Mouse (Mus musculus): ENCODE data around the gene Diras2.

The Diras2 gene

DNA sequence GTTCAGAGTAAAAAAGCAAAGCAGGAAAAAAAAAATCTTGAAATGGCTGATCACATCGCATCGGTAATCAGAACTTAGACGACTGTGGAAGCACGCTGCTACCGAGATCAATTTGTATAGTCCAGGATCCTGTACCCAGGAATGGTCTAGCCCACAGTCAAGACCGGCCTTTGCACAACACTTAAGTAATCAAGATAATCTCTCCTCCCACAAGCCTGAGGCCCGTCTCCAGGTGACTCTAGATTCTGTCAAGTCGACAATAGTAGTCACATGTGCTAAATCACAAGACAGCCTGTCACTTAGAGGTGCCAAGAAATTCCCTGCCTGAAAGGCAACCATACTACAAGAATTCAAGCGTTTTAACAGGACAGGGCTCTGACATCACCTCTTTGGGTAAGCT is at the start of gene Diras2:
Gene Diras2, minus strand, starts transcription at position 159 of the 400 bp plus-strand sequence.
- DNase-seq (ENCODE audit: extremely low spot score), result no peak

DNA sequence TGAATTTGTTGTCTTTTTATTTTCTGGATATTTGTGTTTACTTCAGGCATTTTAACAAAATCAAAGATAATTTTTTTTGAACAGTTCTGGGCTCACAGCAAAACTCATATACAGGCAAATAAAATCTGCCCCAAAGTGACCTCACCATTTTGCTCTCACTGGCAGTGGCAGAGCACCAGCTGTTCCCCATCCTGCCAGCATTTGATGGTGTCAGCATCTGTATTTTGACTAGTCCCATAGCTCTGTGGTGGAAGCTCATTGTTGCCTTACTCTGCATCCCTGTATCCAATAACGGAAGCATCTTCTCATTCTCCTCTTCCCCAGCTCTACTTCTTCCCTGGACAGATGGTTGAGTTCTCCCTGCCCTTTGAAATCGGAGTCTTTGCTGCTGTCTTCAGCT is 47.7 kb upstream of the Diras2 start:
- no peak for DNase-seq (ENCODE audit: extremely low spot score)

DNA sequence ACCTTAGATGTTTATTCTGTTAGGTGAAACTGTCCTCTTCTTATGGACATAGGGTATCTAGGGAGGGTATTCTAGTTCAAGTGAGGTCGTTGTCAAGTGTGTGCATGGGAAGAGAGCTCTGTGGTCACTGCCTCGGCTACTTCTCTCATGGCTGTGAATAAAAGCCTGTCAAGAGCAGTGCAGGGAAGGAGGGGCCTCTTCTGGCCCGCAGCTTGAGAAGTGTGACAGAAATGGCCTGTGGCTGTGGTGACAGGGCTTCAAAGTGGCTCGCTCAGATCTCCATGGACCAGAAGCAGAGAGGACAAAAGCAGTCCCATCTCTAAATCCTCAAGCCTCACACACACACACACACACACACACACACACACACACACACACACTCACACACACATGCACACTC is 46.9 kb upstream of the Diras2 start:
- no peak for DNase-seq (ENCODE audit: extremely low spot score)

DNA sequence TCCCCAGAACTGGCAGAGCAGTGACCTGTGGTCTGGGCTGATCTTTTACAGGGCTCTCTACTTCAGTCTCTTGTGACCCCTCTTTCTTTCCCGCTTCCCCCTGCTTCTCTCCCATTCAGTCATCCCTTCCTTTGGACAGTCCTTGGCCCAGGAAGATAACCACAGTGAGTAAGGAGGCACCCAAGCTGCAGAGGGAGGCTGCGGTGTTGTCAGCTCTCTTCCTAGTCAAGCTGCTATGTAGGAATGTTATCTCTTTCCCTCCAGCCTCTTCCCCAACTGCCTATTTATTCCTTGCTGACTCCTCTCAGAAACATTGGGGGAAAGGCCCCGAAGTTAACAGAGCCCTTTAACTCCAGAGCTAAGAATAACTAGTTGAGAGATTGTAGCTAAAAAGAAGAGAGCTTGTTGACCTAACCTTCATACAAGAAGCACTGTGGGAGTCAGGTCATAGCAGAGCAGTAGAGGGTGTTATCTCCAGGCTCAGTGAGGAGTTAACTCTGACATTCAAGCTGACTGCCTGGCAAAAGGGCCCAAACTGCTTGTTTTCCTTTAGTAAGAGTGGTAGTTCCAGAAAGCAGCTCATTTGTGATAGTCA is 46.3 kb upstream of the Diras2 start:
- DNase-seq (ENCODE audit: extremely low spot score), result no peak

DNA sequence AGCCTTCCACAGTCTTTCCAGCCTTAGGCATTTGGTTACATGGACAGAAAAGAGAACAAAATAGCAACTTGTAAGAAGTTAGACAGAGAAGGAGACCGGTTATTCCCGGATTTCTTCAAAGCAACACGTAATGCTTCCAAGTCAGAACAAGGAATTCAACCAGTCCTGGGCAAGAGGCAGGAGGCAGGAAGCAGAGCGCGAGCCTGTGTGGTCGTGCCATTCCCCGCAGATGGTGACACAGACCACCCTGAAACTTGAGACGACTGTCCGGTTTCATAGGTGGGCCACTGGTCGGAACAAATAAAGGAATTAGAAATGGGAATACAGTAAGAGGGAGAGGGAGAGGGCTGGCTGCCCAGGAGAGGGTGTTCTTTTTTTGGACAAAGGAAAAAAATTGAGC is 45.8 kb upstream of the Diras2 start:
- no peak for DNase-seq (ENCODE audit: extremely low spot score)

DNA sequence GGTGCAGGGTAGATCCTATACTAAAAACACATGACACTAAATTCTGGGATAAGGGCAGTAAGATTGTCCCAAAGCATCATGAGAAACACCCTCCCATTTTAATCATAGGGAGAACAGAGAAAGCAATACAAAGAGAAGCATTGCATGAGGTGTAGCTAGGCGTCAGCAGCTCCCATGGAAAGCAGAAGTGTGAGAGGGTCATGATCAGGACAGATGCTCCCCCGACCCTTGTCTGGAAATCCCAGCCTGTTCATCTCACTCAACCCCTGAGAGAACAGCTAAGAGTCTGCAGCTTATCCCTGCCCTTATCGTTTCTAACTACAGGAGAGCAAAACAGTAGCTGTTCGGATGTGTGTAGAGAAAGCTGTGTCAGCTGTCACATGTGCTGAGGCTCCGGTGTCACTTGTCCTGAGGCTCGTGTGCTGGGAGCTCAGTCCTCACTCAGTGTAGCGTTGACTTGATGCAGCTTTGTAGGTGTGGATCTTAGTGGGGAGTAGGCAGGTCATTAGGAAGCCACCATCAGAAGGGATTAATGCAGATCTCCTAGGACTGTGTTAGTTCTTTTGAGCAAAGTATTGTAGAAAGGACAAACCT is 45.0 kb upstream of the Diras2 start:
- DNase-seq (ENCODE audit: extremely low spot score), result no peak

DNA sequence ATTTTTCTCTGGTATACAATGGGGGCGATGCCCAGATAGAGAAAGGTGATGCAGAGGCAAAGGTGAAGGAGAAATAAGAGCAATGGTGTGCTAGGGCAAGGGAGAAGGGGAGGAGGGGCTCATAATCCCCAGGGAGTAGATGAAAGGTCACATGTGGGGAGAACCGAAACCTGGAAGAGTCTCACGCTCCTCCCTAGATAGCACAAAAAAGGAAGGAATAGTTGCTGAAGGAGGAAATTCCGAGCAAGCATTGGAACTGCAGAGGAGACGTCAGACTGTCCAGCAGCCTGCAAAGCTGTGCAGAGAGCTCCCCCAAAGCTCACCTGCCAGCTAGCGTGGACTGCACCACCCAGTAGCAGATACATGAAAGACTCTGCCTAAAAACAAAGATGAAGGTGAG is 44.4 kb upstream of the Diras2 start:
- DNase-seq (ENCODE audit: extremely low spot score), result no peak

DNA sequence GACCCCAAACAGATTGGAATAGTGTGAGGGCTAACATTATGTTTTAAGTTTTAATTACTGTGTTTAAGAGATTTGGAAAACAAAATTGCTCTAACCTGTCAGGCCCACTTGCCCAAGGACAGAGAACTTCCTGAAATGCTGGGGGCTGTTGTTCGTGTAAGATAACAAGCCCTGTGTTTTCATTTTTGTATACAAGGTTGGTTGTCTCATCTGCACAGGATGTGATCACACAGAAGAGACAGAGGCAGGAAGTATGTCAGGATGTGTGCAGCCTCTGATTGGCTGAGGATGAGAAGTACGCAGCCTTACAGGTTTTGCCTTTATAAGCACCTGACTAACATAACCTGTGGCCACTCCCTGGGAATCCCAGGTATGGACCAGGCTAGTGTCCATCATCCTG is 43.2 kb upstream of the Diras2 start:
- no peak for DNase-seq (ENCODE audit: extremely low spot score)

DNA sequence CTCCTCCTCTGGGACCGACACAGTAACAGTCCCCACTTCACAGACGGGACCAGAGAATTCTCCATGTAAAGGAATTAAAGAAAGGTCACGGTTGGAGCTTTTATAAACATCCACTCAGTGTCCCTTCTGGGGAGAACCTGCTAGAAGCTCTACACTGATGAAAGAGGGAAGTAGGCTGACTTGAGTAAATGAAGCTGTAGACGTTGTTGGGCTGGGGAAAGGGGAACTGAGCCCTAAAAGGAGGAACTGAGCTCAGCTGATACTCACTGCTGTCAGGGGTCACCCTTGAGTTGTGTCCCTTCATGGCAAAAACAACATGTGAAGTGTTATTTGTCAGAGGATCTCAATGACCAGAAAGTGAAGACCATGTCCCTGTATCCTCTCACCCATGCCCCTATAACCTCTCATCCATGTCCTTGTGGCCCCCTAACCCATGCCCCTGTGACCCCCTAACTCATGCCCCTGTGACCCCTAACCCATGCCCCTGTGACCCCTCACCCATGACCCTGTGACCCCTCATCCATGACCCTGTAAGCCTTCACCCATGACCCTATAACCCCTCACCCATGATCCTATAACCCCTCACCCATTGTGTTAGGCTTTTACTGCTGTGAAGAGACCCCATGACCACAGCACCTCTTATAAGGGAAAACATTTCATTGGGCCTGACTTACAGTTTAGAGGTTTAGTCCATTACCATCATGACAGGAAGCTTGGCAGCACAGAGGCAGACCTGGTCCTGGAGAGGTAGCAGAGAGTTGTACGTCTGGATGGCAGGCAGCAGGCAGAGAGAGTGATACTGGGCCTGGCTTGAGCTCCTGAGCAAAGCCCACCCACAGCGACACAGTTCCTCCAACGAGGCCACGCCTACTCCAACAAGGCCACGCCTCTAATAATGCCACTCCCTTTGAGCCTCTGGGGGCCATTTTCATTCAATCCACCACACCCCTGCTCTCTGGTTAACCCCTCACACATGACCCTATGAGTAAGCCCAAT is 41.7 kb upstream of the Diras2 start:
- DNase-seq (ENCODE audit: extremely low spot score), result no peak

DNA sequence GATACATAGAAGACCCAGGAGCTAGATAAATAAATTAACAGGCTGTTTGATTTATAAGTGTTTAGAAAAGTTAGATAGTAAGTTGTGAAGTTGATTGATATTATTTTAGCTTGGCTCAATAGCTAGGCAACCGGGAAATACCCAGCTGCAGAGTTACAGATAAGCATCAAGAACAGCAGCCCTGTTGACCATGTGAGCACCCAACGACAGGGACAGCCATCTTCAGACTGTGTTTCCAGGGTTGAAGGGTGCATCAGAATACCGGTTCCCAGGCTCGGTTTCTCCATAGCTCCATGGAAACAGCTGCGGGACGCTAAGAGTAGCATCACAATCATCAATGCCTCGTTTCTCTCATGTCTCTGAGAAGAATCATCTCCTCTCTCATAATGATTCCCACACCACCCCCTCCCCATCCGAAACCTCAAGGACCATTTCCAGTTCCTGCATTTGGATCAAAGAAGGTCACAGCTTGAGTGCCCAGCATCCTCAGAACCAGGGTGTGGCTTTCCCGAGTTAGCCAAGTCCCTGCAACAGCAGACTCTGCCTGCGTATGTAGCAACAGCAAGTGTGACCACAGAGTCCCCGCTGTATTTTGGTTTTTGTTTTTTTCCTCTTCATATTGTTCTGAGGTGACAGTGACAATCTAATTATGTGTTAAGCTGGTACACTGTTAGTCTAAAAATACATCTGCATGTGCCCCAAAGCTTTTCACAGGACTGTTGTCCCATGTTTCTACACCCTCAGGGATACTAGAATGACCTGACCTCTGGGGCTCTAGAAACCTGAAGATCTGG is 40.7 kb upstream of the Diras2 start:
- no peak for DNase-seq (ENCODE audit: extremely low spot score)

DNA sequence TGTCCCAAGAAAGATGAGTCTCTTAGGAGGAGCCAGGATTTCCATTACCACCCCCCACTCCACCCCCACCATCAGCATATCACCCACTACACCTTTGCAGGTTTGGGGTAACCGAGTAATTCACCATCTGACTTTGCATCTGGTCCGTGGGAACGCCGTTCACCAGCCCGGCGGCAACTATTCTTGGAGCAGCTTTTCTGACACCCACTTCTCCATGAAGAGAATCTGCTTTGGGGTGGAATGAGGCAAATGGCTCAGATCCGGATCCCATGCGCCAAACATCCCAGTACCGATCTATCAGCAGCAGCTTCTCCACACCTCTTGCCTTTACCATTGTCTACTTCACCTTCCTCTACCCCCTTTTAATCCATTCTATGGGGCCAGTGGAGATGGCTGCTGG is 39.2 kb upstream of the Diras2 start:
- no peak for DNase-seq (ENCODE audit: extremely low spot score)

DNA sequence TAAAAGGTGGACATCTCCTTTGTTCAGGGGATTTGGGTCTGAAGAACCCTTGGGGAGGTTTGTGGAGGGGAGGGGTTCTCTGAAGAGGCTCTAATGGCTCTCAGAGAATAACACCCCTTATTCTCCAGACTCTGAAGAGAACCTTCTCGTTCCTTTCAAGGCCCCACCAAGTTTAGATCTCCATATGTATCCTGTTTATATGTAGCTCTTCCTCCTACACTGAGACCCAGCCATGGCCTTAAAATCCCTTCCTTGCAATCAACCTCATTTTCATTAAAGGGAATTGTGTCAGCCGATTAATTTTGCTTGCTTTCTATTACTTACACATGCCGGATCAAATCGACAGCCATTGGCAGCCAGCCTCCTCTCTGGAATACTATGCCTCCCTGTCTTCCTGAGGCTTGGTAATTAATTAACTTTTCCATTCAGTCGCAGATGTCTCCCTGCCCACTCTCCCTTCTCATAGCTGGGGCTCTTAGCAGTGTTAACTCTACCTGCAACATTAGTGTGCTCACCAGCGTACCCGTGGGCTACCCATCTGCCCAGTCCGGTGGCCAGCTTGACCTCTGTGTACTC is 38.2 kb upstream of the Diras2 start:
- DNase-seq (ENCODE audit: extremely low spot score), result no peak

DNA sequence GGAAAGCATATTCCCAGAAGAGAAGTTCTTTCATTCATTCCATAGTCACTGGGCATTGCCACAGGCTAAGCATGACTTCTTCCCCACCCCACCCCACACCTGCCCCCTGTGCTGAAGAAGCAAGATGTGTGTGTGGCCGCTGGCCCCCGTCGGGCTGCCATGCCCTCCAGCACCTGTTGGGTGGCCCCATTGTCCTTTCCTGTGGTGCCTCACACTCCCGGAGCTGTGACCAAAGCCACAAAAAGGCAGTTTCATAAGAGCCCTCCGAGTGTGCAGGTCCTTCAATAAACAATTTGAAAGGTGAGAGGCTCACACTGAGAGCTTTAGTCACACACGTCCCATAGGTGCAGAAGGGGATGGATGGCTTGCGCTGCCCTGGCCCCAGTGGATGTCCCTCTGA is 35.7 kb upstream of the Diras2 start:
- DNase-seq (ENCODE audit: extremely low spot score), result no peak

DNA sequence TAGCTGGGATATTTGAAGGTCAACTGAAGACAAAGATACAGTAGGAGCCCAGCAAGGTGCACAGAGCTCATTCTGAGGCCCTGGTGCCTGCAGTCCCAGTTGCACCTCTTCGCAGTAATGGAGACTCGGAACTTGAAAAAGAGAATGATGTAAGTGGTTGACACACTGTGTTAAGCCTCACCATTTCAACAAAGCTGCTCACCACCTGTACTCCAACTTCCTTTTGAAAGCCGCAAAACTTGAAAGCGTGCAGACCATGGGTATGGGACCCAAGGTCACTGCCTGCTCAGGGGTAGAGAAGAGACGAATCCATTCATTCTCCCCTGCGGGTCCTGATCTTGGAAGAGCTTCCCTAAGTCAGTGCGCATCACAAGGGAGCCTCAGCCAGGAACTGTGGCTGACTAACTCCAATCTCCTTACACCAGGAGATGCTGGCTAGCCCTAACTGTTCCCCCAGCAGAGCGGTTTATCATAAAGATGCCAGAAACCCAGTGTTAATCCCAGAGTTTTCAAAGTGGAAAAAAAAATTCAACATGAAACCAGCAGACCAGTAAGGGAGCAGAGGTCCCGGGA is 35.2 kb upstream of the Diras2 start:
- no peak for DNase-seq (ENCODE audit: extremely low spot score)

DNA sequence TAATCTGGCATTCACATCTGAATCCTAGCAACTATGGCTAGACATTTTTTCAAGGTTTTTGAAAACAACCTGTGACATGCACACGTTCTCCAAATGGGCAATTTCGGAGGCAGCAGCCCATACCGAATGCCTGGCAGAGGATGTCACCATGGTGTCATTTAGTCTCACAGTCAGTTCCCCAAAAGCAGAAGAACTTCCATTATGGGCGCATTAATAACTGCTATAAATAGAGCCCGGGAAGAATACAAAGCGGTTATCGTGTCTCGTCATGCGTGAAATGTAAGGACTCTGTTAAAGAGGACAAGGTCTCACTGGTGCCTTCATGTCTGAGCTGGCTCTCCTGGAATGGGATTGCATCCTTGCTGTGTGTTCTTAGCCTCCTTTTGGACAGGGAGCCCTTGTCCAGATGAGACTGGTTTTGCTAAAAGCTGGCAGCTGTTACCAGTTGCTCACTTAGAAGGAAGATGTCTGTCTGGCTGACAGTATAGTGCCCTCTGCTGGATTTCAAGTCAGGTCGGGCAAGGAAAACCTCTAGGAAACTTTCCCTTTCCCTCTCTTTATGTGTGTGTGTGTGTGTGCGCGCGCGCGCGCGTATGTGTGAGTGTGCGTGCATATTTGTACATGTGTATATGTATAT is 34.1 kb upstream of the Diras2 start:
- DNase-seq (ENCODE audit: extremely low spot score), result peak; percentile 19

DNA sequence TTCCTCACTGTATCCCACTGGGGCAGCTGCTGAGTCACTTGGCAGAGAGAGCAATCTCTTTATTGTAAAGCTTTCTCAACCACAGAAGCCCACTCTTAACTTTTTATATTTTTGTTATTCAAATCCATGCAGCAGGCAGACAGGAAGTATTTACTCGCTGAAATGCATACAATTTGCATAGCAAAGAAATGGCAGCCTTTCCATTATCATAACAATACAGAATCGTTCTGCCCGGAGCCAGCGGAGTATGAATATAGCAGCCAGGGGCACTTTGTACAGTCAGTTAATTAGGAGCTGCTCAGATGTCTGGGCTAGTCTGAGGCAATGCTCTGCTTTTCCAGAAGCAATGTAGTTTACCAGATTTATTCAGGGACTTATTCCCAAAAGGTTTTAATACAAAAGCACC is 31.1 kb upstream of the Diras2 start:
- no peak for DNase-seq (ENCODE audit: extremely low spot score)

DNA sequence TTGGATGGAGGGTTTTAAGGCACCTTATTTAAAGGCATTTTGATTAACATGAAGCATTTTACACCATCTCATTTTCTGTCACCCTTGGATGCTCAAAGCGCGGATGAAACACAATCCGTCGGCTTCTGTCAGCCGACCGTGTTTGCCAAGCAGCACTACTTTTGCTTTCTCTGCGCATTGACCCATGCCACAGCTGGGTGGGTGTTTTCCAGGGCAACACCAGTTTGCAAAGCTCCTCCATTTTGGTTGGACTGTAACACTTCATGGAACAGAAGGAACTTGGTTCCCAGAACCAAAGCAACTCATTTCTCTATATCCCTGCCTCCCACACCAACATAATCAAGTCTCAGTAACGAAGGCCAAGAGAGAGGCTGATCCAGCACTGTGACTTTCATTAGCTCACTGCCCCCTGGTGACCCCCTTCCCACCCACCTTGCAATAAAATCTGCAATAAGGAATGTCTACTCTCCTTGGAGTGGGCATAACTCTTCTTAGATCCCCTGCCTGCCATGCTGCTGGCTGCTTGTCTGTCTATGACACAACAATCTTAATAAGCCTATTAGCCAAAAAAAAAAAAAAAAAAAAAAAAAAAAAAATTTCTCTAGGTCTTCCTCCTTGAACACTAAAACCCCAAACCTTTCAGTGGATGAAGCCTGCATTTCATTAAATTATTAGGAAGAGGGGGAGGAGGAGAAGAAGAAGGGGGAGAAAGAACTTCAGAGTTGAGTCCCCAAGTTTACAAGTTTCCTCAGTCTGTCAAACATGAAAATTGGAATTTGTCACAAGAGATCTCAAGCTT is 30.5 kb upstream of the Diras2 start:
- no peak for DNase-seq (ENCODE audit: extremely low spot score)

DNA sequence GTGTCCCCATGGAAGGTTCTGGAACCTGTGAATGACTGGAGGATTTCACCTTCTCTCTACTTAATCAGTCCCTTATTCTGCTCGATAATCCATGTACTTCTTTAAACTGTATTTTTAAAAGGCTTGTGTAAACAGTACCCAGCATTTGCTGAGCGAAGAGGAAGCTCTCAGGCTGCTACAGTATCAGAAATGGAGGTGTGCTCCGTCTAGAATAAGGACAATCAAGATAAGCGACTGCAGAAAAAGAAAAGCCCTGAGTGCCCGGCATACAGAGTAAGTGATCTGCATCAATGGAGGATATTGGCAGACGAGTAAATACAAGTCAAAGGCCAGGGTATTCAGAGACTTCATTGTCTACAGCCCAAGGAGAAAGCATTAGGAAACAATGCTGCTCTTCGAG is 26.3 kb upstream of the Diras2 start:
- DNase-seq (ENCODE audit: extremely low spot score), result no peak

DNA sequence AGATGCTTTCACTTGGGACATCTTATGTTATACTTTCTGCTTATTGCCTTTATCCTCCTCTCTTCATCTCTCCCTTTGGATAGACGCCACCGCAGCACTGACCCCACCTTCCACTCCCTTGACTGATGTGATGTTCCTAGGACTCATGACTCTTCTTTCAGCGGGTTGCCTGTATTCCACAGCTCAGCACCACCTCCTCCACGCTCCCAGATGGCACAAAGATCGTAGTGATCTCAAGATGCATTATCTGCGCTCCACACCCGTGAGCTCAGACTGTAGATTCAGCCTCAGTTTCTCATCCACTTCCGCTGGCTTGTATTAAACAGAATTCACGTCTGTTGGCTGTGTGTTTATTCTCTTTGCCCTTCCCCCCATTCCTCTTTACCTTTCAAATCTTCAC is 23.6 kb upstream of the Diras2 start:
- DNase-seq (ENCODE audit: extremely low spot score), result no peak

DNA sequence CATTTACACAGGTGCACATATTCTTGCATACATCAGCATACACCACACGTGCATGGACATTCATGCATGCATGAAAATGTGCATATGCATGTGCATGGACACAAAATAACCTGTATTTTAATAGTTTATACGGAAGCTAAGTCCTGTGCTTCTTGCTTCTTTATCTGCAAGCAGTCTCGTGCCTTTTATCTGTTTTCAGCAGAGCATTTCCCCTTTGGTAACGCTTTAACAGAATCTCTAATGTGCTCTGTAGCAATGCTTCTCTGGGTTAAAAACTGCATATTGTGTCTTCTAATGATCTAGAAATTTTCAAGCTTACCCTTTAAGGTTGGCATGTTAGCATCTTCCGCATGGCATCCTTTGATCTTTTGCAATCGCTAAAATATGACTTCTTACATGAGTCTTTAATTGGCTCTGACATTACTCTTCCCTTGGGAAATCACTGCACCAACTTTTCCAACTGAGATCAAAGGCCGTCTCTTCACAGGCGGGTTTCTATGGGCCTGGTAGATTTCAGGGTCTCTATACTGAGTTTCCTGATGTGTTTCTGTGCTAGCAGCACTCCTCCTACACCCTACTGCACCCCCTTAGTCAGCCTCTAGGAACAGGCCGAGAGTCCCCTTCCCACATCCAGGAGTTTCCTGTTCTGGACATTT is 21.9 kb upstream of the Diras2 start:
- no peak for DNase-seq (ENCODE audit: extremely low spot score)

Data from embryo, embryonic 9.5 days (tissue).